Mouse (Mus musculus): ENCODE measurements around the gene Prmt6. TPM values are rescaled to one million over a fixed set of nuclear protein-coding genes. Genes with fewer than 3 reads are reported as not detected.

Prmt6 gene
- total and polyA plus RNA-seq, 3 experiments, result 18.2 to 32.6 (median 19.0) TPM

- peaks cover 2 to 14% of the 10 kb centered on the region in 2 experiments; a peak in 2 of 4 replicates for H3K4me1 ChIP-seq (ENCODE audit: control insufficient read depth in 1 of 2, insufficient read depth in 2 of 2)
- H3K4me3 ChIP-seq (replicated peaks in 1 of 3; ENCODE audit: low read depth in 2 of 3, low read length in 2 of 3, poor library complexity in 1 of 3), result no peak overlapping the region
- H3K9ac ChIP-seq (ENCODE audit: insufficient read depth, low read depth), result no peak overlapping the region
- dilution Hi-C loops (cut with MboI; ENCODE audit: extremely low pct_ligation_motif_present, extremely low pct_unique_long_range_greater_than_20kb, low sequenced_read_pairs), result no loop called here
- no peak overlapping the region for H3K27ac ChIP-seq (ENCODE audit: insufficient read depth, low read depth)
- in situ Hi-C loops (cut with MboI; ENCODE audit: low pct_ligation_motif_present, low pct_unique_long_range_greater_than_20kb, low sequenced_read_pairs), result no loop called here
- H3K36me3 ChIP-seq (replicated peaks in 1 of 2; ENCODE audit: control insufficient read depth in 1 of 2, insufficient read depth in 1 of 2, low read length in 1 of 2), result peaks cover 0 to 3% of the 10 kb centered on the region in 2 experiments
- no peak for DNase-seq (ENCODE audit: extremely low read depth)
- no peak overlapping the region for H3K4me2 ChIP-seq (ENCODE audit: insufficient read depth, low read depth, poor library complexity, severe bottlenecking)
- peaks cover 15% of the 10 kb centered on the region for H3K79me2 ChIP-seq (replicated peaks; ENCODE audit: control insufficient read depth, extremely low read depth, insufficient read depth, poor library complexity, severe bottlenecking)
- H3K9me3 ChIP-seq (replicated peaks; ENCODE audit: low read length), result no peaks in the 10 kb centered on the region
- no peaks in the 10 kb centered on the region for H3K27me3 ChIP-seq (replicated peaks)
- TF ChIP-seq CTCF (conservative IDR thresholded peaks at IDR 0.05 in 1 of 2, IDR thresholded peaks at IDR 0.05 in 1 of 2; ENCODE audit: low read depth in 2 of 2, low read length in 2 of 2), result no peak
Observed at GRCm38 (mm10) chr3:110253105-110253504, 2.3 kb upstream of the Prmt6 start.

DNA sequence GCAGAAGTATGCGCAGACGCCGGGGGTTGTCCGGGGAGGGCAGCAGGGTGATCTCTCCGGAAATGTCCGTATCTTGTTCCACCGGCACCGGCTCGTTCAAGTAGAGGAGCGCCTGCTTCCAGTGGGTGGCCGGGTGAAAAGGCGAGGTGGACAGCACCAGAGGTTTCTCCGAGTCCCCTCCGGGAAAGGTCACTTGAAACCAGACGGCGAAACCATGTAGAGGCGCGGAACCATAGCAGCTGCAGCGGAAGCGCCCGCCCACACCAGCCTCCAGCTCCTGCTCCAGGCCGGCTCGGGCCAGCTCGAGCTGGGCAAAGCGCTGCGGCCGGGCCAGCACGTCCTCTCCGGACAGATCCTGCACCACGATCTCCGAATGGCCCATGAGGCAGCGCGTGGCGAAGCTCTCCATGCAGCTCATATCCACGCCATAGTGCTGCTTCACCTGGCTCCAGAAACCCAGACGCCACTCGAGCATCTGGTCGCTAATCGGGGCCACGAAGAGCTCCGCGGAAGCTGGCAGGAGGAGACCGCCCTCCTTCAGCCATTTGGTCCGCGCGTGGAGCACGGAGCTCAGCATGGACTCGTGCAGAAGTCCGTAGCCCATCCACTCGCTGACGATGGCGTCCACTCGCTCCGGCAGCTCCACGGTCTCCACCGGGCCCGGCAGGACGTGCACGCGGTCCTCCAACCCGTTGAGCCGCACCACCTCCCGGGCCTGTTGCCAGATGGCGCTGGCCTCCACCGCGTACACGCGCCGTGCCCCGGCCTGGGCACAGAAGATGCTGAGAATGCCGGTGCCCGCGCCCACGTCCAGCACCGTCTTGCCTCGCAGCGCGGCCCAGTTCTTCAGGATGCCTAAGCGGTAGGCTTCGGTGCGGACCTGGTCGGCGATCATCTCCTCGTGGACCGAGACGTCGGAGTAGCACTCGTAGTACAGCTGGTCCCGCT lies 633 bp downstream of the Prmt6 start:
- H3K36me3 ChIP-seq (replicated peaks in 1 of 2; ENCODE audit: control insufficient read depth in 1 of 2, insufficient read depth in 1 of 2, low read length in 1 of 2), result peaks cover 0 to 21% of the 10 kb centered on the region in 2 experiments
- dilution Hi-C loops (cut with MboI; ENCODE audit: extremely low pct_ligation_motif_present, extremely low pct_unique_long_range_greater_than_20kb, low sequenced_read_pairs), result no loop called here
- peaks cover 15% of the 10 kb centered on the region for H3K79me2 ChIP-seq (replicated peaks; ENCODE audit: control insufficient read depth, extremely low read depth, insufficient read depth, poor library complexity, severe bottlenecking)
- H3K4me3 ChIP-seq (replicated peaks in 1 of 3; ENCODE audit: low read depth in 2 of 3, low read length in 2 of 3, poor library complexity in 1 of 3), result peak overlapping the region; percentile 80 to 96 (median 95)
- peak overlapping the region; percentile 81; the same call in 1 of the 2 replicates for H3K4me2 ChIP-seq (ENCODE audit: insufficient read depth, low read depth, poor library complexity, severe bottlenecking)
- no peaks in the 10 kb centered on the region for H3K27me3 ChIP-seq (replicated peaks)
- peak; percentile 33 for DNase-seq (ENCODE audit: extremely low read depth)
- no peaks in the 10 kb centered on the region for H3K9me3 ChIP-seq (replicated peaks; ENCODE audit: low read length)
- peaks cover 2 to 14% of the 10 kb centered on the region in 2 experiments; a peak in 2 of 4 replicates for H3K4me1 ChIP-seq (ENCODE audit: control insufficient read depth in 1 of 2, insufficient read depth in 2 of 2)
- in situ Hi-C loops (cut with MboI; ENCODE audit: low pct_ligation_motif_present, low pct_unique_long_range_greater_than_20kb, low sequenced_read_pairs), result no loop called here
- H3K9ac ChIP-seq (ENCODE audit: insufficient read depth, low read depth), result peak overlapping the region; percentile 76
- peak overlapping the region; percentile 47 for H3K27ac ChIP-seq (ENCODE audit: insufficient read depth, low read depth)
- TF ChIP-seq USF2 (conservative IDR thresholded peaks at IDR 0.05; ENCODE audit: low read depth, low read length) (no peak), CHD2 (IDR thresholded peaks at IDR 0.05; ENCODE audit: low read length) (no peak), HCFC1 (IDR thresholded peaks at IDR 0.05; ENCODE audit: low read depth, low read length) (0 out of 2 replicates have a peak, but pooled peaks have one; percentile 9), SMC3 (IDR thresholded peaks at IDR 0.05; ENCODE audit: low read depth, low read length) (no peak), MYC (IDR thresholded peaks at IDR 0.05; ENCODE audit: low read depth, low read length) (peak; percentile 43; the same call in 1 of the 2 replicates), UBTF (IDR thresholded peaks at IDR 0.05; ENCODE audit: low read depth, low read length) (peak; percentile 69; the same call in 1 of the 2 replicates), POLR2AphosphoS2 (IDR thresholded peaks at IDR 0.05; ENCODE audit: low read depth, low read length) (no peak), MAFK (IDR thresholded peaks at IDR 0.05; ENCODE audit: insufficient replicate concordance, low read length) (no peak), MXI1 (IDR thresholded peaks at IDR 0.05; ENCODE audit: low read depth, low read length) (peak; percentile 54), ZNF384 (IDR thresholded peaks at IDR 0.05; ENCODE audit: low read depth, low read length) (no peak), JUN (IDR thresholded peaks at IDR 0.05; ENCODE audit: insufficient read depth, low read depth, low read length) (no peak), IRF4 (IDR thresholded peaks at IDR 0.05; ENCODE audit: low read depth, low read length) (no peak), ZMIZ1 (IDR thresholded peaks at IDR 0.05; ENCODE audit: low read depth, low read length) (0 out of 2 replicates have a peak, but pooled peaks have one; percentile 48), SIN3A (IDR thresholded peaks at IDR 0.05; ENCODE audit: low read length) (peak; percentile 54; the same call in 1 of the 2 replicates), CTCF (conservative IDR thresholded peaks at IDR 0.05 in 1 of 2, IDR thresholded peaks at IDR 0.05 in 1 of 2; ENCODE audit: low read depth in 2 of 2, low read length in 2 of 2) (no peak), NELFE (IDR thresholded peaks at IDR 0.05; ENCODE audit: low read depth, low read length) (no peak; the same call in 1 of the 2 replicates), MAX (IDR thresholded peaks at IDR 0.05; ENCODE audit: low read length) (0 out of 2 replicates have a peak, but pooled peaks have one; percentile 11), NRF1 (IDR thresholded peaks at IDR 0.05; ENCODE audit: low read depth, low read length) (peak; percentile 29; the same call in 1 of the 2 replicates), RAD21 (IDR thresholded peaks at IDR 0.05; ENCODE audit: low read depth, low read length) (no peak), TCF12 (IDR thresholded peaks at IDR 0.05; ENCODE audit: low read depth, low read length) (0 out of 2 replicates have a peak, but pooled peaks have one; percentile 16), MAZ (IDR thresholded peaks at IDR 0.05; ENCODE audit: low read depth, low read length) (no peak), BHLHE40 (IDR thresholded peaks at IDR 0.05; ENCODE audit: low read depth, low read length) (no peak), E2F4 (IDR thresholded peaks at IDR 0.05; ENCODE audit: insufficient replicate concordance, low read depth, low read length) (no peak), ZC3H11A (IDR thresholded peaks at IDR 0.05; ENCODE audit: low read depth, low read length) (no peak), CHD1 (IDR thresholded peaks at IDR 0.05; ENCODE audit: low read depth, low read length) (no peak), EP300 (IDR thresholded peaks at IDR 0.05; ENCODE audit: low read length) (no peak), USF1 (IDR thresholded peaks at IDR 0.05; ENCODE audit: low read depth, low read length) (no peak), TBP (conservative IDR thresholded peaks at IDR 0.05; ENCODE audit: low read depth, low read length) (no peak), PAX5 (IDR thresholded peaks at IDR 0.05; ENCODE audit: low read length) (no peak), JUND (conservative IDR thresholded peaks at IDR 0.05; ENCODE audit: low read depth, low read length) (no peak)
